Mouse (Mus musculus) effector memory CD4-positive, alpha-beta T cell, adult 7 months (primary cell): ENCODE measurements around the gene Ndufs8. TPM values are rescaled to one million over a fixed set of nuclear protein-coding genes. Genes with fewer than 3 reads are reported as not detected.

Source experiments
- polyA plus RNA-seq: library from polyadenylated mRNA; unstranded; fragments of 100-300 nt; shearing (Covaris generic); gene quantifications from one replicate; pipeline ENCODE4 v1.2.1, GENCODE M21; 2017

The Ndufs8 gene
- polyA plus RNA-seq = 118 TPM

GRCm38 (mm10) chr19:3912337-3913204, at the start of gene Ndufs8:
Ndufs8 (minus strand) TSS chr19:3912774.

GRCm38 (mm10) chr19:3958470-3958869, 45.9 kb upstream of the Ndufs8 start, which contains the start of gene Aldh3b3:
Aldh3b3 (plus strand) TSS chr19:3958645.

GRCm38 (mm10) chr19:3935032-3935895, 22.7 kb upstream of the Ndufs8 start, which contains the start of gene Unc93b1:
Unc93b1 (plus strand) TSS chr19:3935186.

GRCm38 (mm10) chr19:3929211-3929941, 16.8 kb upstream of the Ndufs8 start, which contains the start of gene Aldh3b1:
Aldh3b1 (minus strand) TSS chr19:3929808.

GRCm38 (mm10) chr19:3906795-3907786, 5.5 kb downstream of the Ndufs8 start, which contains the start of gene Tcirg1:
Tcirg1 (minus strand) TSS chr19:3907133.

Other genes starting within 250 kb of the Ndufs8 start
- gene Lrp5, start 226.2 kb downstream of the Ndufs8 start, polyA plus RNA-seq = 1.1 TPM
- 28.5 TPM for gene 1810055G02Rik, start 204.5 kb downstream of the Ndufs8 start, polyA plus RNA-seq
- gene Kmt5b, start 145.4 kb downstream of the Ndufs8 start, polyA plus RNA-seq = 69.6 TPM
- 27.0 TPM for gene Chka, start 61.0 kb downstream of the Ndufs8 start, polyA plus RNA-seq
- 66.4 TPM for gene Tcirg1, start 5.6 kb downstream of the Ndufs8 start, polyA plus RNA-seq
- gene Aldh3b1, start 17.0 kb upstream of the Ndufs8 start, polyA plus RNA-seq = 0.20 TPM
- 37.0 TPM for gene Unc93b1, start 22.4 kb upstream of the Ndufs8 start, polyA plus RNA-seq
- 0.29 TPM for gene Aldh3b3, start 45.9 kb upstream of the Ndufs8 start, polyA plus RNA-seq
- not detected for gene Aldh3b2, start 59.6 kb upstream of the Ndufs8 start, polyA plus RNA-seq
- gene Acy3, start 73.8 kb upstream of the Ndufs8 start, polyA plus RNA-seq = not detected
- not detected for gene Tbx10, start 80.0 kb upstream of the Ndufs8 start, polyA plus RNA-seq
- gene Nudt8, start 87.8 kb upstream of the Ndufs8 start, polyA plus RNA-seq = 12.7 TPM
- gene Gm49405, start 87.9 kb upstream of the Ndufs8 start, polyA plus RNA-seq = 0.85 TPM
- 2.1 TPM for gene Doc2g, start 90.5 kb upstream of the Ndufs8 start, polyA plus RNA-seq
- gene Ndufv1, start 100.0 kb upstream of the Ndufs8 start, polyA plus RNA-seq = 109 TPM
- gene Gstp1, start 125.2 kb upstream of the Ndufs8 start, polyA plus RNA-seq = 392 TPM
- not detected for gene Gstp2, start 133.2 kb upstream of the Ndufs8 start, polyA plus RNA-seq
- 42.6 TPM for gene Gstp3, start 146.8 kb upstream of the Ndufs8 start, polyA plus RNA-seq
- gene Cabp2, start 168.8 kb upstream of the Ndufs8 start, polyA plus RNA-seq = not detected
- 550 TPM for gene Cdk2ap2, start 184.4 kb upstream of the Ndufs8 start, polyA plus RNA-seq
- gene Pitpnm1, start 187.2 kb upstream of the Ndufs8 start, polyA plus RNA-seq = 224 TPM
- gene Aip, start 213.1 kb upstream of the Ndufs8 start, polyA plus RNA-seq = 157 TPM
- not detected for gene Gpr152, start 227.0 kb upstream of the Ndufs8 start, polyA plus RNA-seq
- not detected for gene Cabp4, start 231.3 kb upstream of the Ndufs8 start, polyA plus RNA-seq
- gene Coro1b, start 235.8 kb upstream of the Ndufs8 start, polyA plus RNA-seq = 214 TPM
- 375 TPM for gene Ptprcap, start 240.8 kb upstream of the Ndufs8 start, polyA plus RNA-seq